Mouse (Mus musculus): Measurements from ENCODE around the gene Sh2d3c.

GRCm38 (mm10) chr2:32795748-32796418 is 75.0 kb downstream of the Sh2d3c start:
- no peak for TF ChIP-seq POLR2A (IDR thresholded peaks at IDR 0.05; ENCODE audit: borderline replicate concordance, extremely low read depth, insufficient read depth, insufficient read length, poor library complexity, severe bottlenecking)
- TF ChIP-seq CTCF (IDR thresholded peaks at IDR 0.05; ENCODE audit: borderline replicate concordance, extremely low read depth, insufficient read depth, insufficient read length) = no peak
